18 mouse cellular contexts compared by ENCODE assay signal in the genomic region with DNA sequence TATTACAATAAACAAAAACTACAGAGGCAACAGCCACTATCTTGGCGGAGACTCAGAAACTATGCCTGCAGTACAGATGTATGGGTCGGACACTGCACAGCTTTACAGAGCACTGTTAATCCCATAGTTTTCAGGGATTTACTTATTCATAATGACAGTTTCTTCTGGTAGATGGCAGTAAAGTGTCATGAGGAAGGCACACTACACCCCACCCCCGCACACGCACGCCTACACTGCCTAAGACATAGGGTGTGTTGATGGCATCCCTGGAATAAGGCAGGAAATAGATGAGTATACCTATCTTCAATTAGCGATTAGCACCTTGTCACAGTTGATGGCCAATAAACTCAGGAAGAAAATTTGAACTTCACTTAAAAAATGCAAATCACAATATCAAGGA.
DNase-seq lines count a peak whose midpoint lies in the region; ATAC-seq and TF ChIP-seq lines count a peak whose summit lies in the region.
"Had no signal": no experiment of that assay in that cellular context is flagged by ENCODE, and none has a peak within 500 bp of the region (broad histone marks: within the 10 kb centered on the region; RNA-seq: fewer than 3 reads in every experiment).

No protein-coding gene starts in this region.

- peak; percentile 15 to 16 for DNase-seq in cerebellum, postnatal 14 days
- DNase-seq in kidney, postnatal 0 days (ENCODE audit: low spot score): no peak
- DNase-seq in kidney, adult 18-20 months: no peak
- DNase-seq in retina, postnatal 1 day: peak; percentile 34
- DNase-seq in thymus, postnatal 14 days: no peak
- DNase-seq: adrenal gland, postnatal 36 days; gastrocnemius, postnatal 10 days; kidney, postnatal 25 days; layer of hippocampus, postnatal 36 days; liver, embryonic 13.5 days; lung, postnatal 10 days; thymus, postnatal 25 days had no signal

- H3K9me3 ChIP-seq in kidney, postnatal 0 days (replicated peaks; ENCODE audit: low read length): no peaks in the 10 kb centered on the region
- H3K9me3 ChIP-seq in neural tube, embryonic 13.5 days: no peaks in the 10 kb centered on the region
- H3K9me3 ChIP-seq in neural tube, embryonic 15.5 days (replicated peaks): no peaks in the 10 kb centered on the region
- H3K9me3 ChIP-seq: liver, embryonic 13.5 days had no signal

- no peak overlapping the region for H3K9ac ChIP-seq in kidney, postnatal 0 days (ENCODE audit: low read depth, low read length)
- H3K9ac ChIP-seq in neural tube, embryonic 13.5 days: no peak overlapping the region
- H3K9ac ChIP-seq in neural tube, embryonic 15.5 days (replicated peaks): no peak overlapping the region
- H3K9ac ChIP-seq: liver, embryonic 13.5 days had no signal

- TF ChIP-seq CTCF in kidney, postnatal 0 days (IDR thresholded peaks at IDR 0.05; ENCODE audit: low read depth): 0 out of 2 replicates have a peak, but pooled peaks have one; percentile 9

- no peak overlapping the region for H3K27ac ChIP-seq in kidney, postnatal 0 days
- no peak overlapping the region for H3K27ac ChIP-seq in neural tube, embryonic 13.5 days (replicated peaks)
- no peak overlapping the region for H3K27ac ChIP-seq in neural tube, embryonic 15.5 days (replicated peaks)
- H3K27ac ChIP-seq: liver, embryonic 13.5 days; stomach, postnatal 0 days had no signal

- H3K4me1 ChIP-seq in kidney, postnatal 0 days (replicated peaks; ENCODE audit: insufficient read depth, low read length): no peaks in the 10 kb centered on the region
- no peaks in the 10 kb centered on the region; the same call in 1 of the 2 replicates for H3K4me1 ChIP-seq in neural tube, embryonic 13.5 days (replicated peaks)
- H3K4me1 ChIP-seq in neural tube, embryonic 15.5 days: no peaks in the 10 kb centered on the region
- H3K4me1 ChIP-seq: liver, embryonic 13.5 days; megakaryocyte, embryonic 14.5 days had no signal

- no peak overlapping the region for H3K4me3 ChIP-seq in kidney, postnatal 0 days (replicated peaks; ENCODE audit: low read depth, low read length)
- H3K4me3 ChIP-seq in neural tube, embryonic 13.5 days: no peak overlapping the region
- H3K4me3 ChIP-seq in neural tube, embryonic 15.5 days (replicated peaks): no peak overlapping the region
- H3K4me3 ChIP-seq: liver, embryonic 13.5 days; megakaryocyte, embryonic 14.5 days had no signal

- H3K4me2 ChIP-seq in kidney, postnatal 0 days (ENCODE audit: low read length): no peak overlapping the region
- H3K4me2 ChIP-seq in neural tube, embryonic 13.5 days: no peak overlapping the region
- no peak overlapping the region for H3K4me2 ChIP-seq in neural tube, embryonic 15.5 days
- H3K4me2 ChIP-seq: liver, embryonic 13.5 days had no signal

- H3K36me3 ChIP-seq in kidney, postnatal 0 days (ENCODE audit: insufficient read depth, low read length): no peaks in the 10 kb centered on the region
- H3K36me3 ChIP-seq in neural tube, embryonic 13.5 days: no peaks in the 10 kb centered on the region
- no peaks in the 10 kb centered on the region for H3K36me3 ChIP-seq in neural tube, embryonic 15.5 days
- H3K36me3 ChIP-seq: liver, embryonic 13.5 days had no signal

- H3K27me3 ChIP-seq in kidney, postnatal 0 days (ENCODE audit: insufficient read depth, low read length): no peaks in the 10 kb centered on the region
- no peaks in the 10 kb centered on the region for H3K27me3 ChIP-seq in neural tube, embryonic 13.5 days
- no peaks in the 10 kb centered on the region for H3K27me3 ChIP-seq in neural tube, embryonic 15.5 days (replicated peaks)
- H3K27me3 ChIP-seq: liver, embryonic 13.5 days had no signal

- WGBS in kidney, postnatal 0 days: 84% methylated on average over 6 of the region's 6 CpGs
- WGBS in neural tube, embryonic 13.5 days: 89% methylated on average over 6 of the region's 6 CpGs
- WGBS in neural tube, embryonic 15.5 days: 84% methylated on average over 6 of the region's 6 CpGs

- ATAC-seq in cerebellum, adult (ENCODE audit: insufficient number of reproducible peaks, low FRiP score, low TSS enrichment): no peak
- no peak for ATAC-seq in kidney, postnatal 0 days (replicated peaks; ENCODE audit: low FRiP score, low read depth)
- ATAC-seq in neural tube, embryonic 13.5 days (ENCODE audit: low read depth): 0 out of 2 replicates have a peak, but pooled peaks have one; percentile 50
- ATAC-seq in neural tube, embryonic 15.5 days (ENCODE audit: low FRiP score): no peak
- ATAC-seq: Patski had no signal

Comparison
In these comparisons a context has a peak if more than half of its experiments do, and no peak if none do; other contexts are left out.
1. DNase-seq: peak in cerebellum, postnatal 14 days (2 of 2) and retina, postnatal 1 day (single experiment); none in kidney, postnatal 0 days (single experiment), kidney, adult 18-20 months (single experiment) and thymus, postnatal 14 days (single experiment).